Mouse (Mus musculus) cerebellum, adult 2 months (tissue): Measurements from ENCODE around the gene Arl4d. TPM values are rescaled to one million over a fixed set of nuclear protein-coding genes. Genes with fewer than 3 reads are reported as not detected.

Experiments used
- DNase-seq, 2 experiments: peaks; one replicate each; pipeline ENCODE4 v3.0.0; 2021
- H3K27ac ChIP-seq: fragments of 200-500 bp; 2 replicates; pipeline ENCODE4 v1.5.1; 2012; ENCODE audit warnings: low read length, control low read depth, inconsistent platforms; ENCODE audit not compliant: insufficient read depth
- H3K27me3 ChIP-seq: fragments of 200-500 bp; 2 replicates; pipeline ENCODE4 v1.6.1; 2012; ENCODE audit warnings: inconsistent platforms, mild to moderate bottlenecking, low read length, moderate library complexity; ENCODE audit not compliant: control insufficient read depth, insufficient read depth
- H3K4me1 ChIP-seq: fragments of 200-500 bp; 2 replicates; pipeline ENCODE4 v1.6.1; 2011; ENCODE audit warnings: low read length; ENCODE audit not compliant: control insufficient read depth, insufficient read depth
- H3K4me3 ChIP-seq: fragments of 200-500 bp; replicated peaks from 2 replicates; pipeline ENCODE3; 2011; ENCODE audit warnings: mild to moderate bottlenecking, low read depth, low read length, control low read depth; ENCODE audit not compliant: insufficient read depth
- CTCF ChIP-seq: fragments of 200-500 bp; IDR thresholded peaks from 2 replicates; pipeline ENCODE4 v1.5.1; 2011; ENCODE audit warnings: low read depth, mild to moderate bottlenecking, control low read depth, low read length, moderate library complexity, borderline replicate concordance; ENCODE audit not compliant: insufficient read depth
- POLR2A ChIP-seq: fragments of 200-500 bp; IDR thresholded peaks from 2 replicates; pipeline ENCODE4 v1.6.1; 2011; ENCODE audit warnings: low read length, control low read depth, borderline replicate concordance; ENCODE audit not compliant: insufficient read depth
- WGBS: fragments of 180-500 bp; shearing (Covaris S2); methylation state at CpG from one replicate; pipeline ENCODE4 v1.1.7; 2018; 5-methylcytosine and 5-hydroxymethylcytosine counted together
- polyA plus RNA-seq: library from polyadenylated mRNA; depleted of rRNA; stranded (reverse); fragments of >200 nt; gene quantifications from 2 replicates; pipeline ENCODE4 v1.2.3, GENCODE M21; 2012; rRNA removed

The Arl4d gene
- polyA plus RNA-seq, 1 experiment, result 14.5 TPM

GRCm38 (mm10) chr11:101704081-101704480, 38.7 kb downstream of the Arl4d start:
- no peak for DNase-seq
- TF ChIP-seq CTCF, result no peak
- TF ChIP-seq POLR2A, result no peak
- H3K27me3 ChIP-seq, result no peaks in the 10 kb centered on the region
- H3K4me1 ChIP-seq, result peaks cover 11% of the 10 kb centered on the region
- WGBS, result 77% methylated on average over 5 of the region's 5 CpGs
- no peak overlapping the region for H3K27ac ChIP-seq
- no peak overlapping the region for H3K4me3 ChIP-seq

GRCm38 (mm10) chr11:101706764-101707448, 41.6 kb downstream of the Arl4d start:
- Histone ChIP-seq H3K4me3 (no peak overlapping the region), H3K27ac (no peak overlapping the region), H3K27me3 (no peaks in the 10 kb centered on the region), H3K4me1 (no peaks in the 10 kb centered on the region)
- DNase-seq, result no peak
- WGBS, result 91% methylated on average over 10 of the region's 10 CpGs
- TF ChIP-seq CTCF (no peak), POLR2A (no peak)

- no peaks in the 10 kb centered on the region for H3K27me3 ChIP-seq
- H3K27ac ChIP-seq, result no peak overlapping the region
- TF ChIP-seq CTCF, result no peak
These were observed 43.1 kb downstream of the Arl4d start for GRCm38 (mm10) chr11:101708482-101708881.

GRCm38 (mm10) chr11:101712811-101713210, 47.5 kb downstream of the Arl4d start:
- Histone ChIP-seq H3K4me3 (no peak overlapping the region), H3K27ac (no peak overlapping the region), H3K4me1 (no peaks in the 10 kb centered on the region), H3K27me3 (no peaks in the 10 kb centered on the region)
- TF ChIP-seq POLR2A (no peak), CTCF (no peak)
- WGBS, result 77% methylated on average over 9 of the region's 9 CpGs
- no peak for DNase-seq

More at GRCm38 (mm10) chr11:101708482-101708881, 43.1 kb downstream of the Arl4d start:
- no peak for DNase-seq
- Histone ChIP-seq H3K4me3 (no peak overlapping the region), H3K4me1 (no peaks in the 10 kb centered on the region)
- WGBS, result 75% methylated on average over 5 of the region's 5 CpGs

- TF ChIP-seq POLR2A, result no peak
- no peak for TF ChIP-seq CTCF
- Histone ChIP-seq H3K27me3 (no peaks in the 10 kb centered on the region), H3K27ac (no peak overlapping the region), H3K4me3 (no peak overlapping the region), H3K4me1 (no peaks in the 10 kb centered on the region)
- WGBS, result 40% methylated on average over 7 of the region's 7 CpGs
- DNase-seq, result no peak
These were observed 48.7 kb downstream of the Arl4d start for GRCm38 (mm10) chr11:101714012-101714411.

Other genes starting within 250 kb of the Arl4d start
- gene Aarsd1, start 247.9 kb upstream of the Arl4d start, polyA plus RNA-seq, result 53.2 and 55.3 TPM in 2 replicates
- gene Gm27029, start 240.7 kb upstream of the Arl4d start, polyA plus RNA-seq, result 2.9 and 3.1 TPM in 2 replicates
- gene Rundc1, start 240.5 kb upstream of the Arl4d start, polyA plus RNA-seq, result 31.8 and 32.0 TPM in 2 replicates
- 1.2 and 1.8 TPM in 2 replicates for gene Ptges3l, start 240.2 kb upstream of the Arl4d start, polyA plus RNA-seq
- gene Rpl27, start 223.2 kb upstream of the Arl4d start, polyA plus RNA-seq, result 400 and 422 TPM in 2 replicates
- gene Ifi35, start 217.1 kb upstream of the Arl4d start, polyA plus RNA-seq, result 6.2 and 6.3 TPM in 2 replicates
- gene Rnd2, start 200.5 kb upstream of the Arl4d start, polyA plus RNA-seq, result 216 and 275 TPM in 2 replicates
- 44.6 and 49.2 TPM in 2 replicates for gene Vat1, start 199.3 kb upstream of the Arl4d start, polyA plus RNA-seq
- 0.59 and 0.67 TPM in 2 replicates for gene Brca1, start 113.6 kb upstream of the Arl4d start, polyA plus RNA-seq
- 137 and 147 TPM in 2 replicates for gene Nbr1, start 113.4 kb upstream of the Arl4d start, polyA plus RNA-seq
- gene Tmem106a, start 83.3 kb upstream of the Arl4d start, polyA plus RNA-seq, result 1.6 and 2.0 TPM in 2 replicates
- not detected in 2 replicates for gene Gm11634, start 66.3 kb upstream of the Arl4d start, polyA plus RNA-seq
- 13.7 and 13.9 TPM in 2 replicates for gene Rdm1, start 38.3 kb upstream of the Arl4d start, polyA plus RNA-seq
- gene Dhx8, start 67.4 kb downstream of the Arl4d start, polyA plus RNA-seq, result 27.4 and 28.9 TPM in 2 replicates
- gene Etv4, start 119.8 kb downstream of the Arl4d start, polyA plus RNA-seq, result 26.9 and 27.0 TPM in 2 replicates
- gene Meox1, start 228.8 kb downstream of the Arl4d start, polyA plus RNA-seq, result 1.5 and 1.8 TPM in 2 replicates